Mouse (Mus musculus): Measurements from ENCODE around the gene Mcts1.
A peak's percentile ranks its signal among the peaks of the same experiment; 100 is the strongest.

Gene Mcts1

GRCm38 (mm10) chrX:38600177-38600994 is at the start of gene Mcts1:
Gene Mcts1 (plus strand): TSS chrX:38600578.
- DNase-seq (ENCODE audit: extremely low read depth, insufficient read length, low spot score) = peak; percentile 70

- DNase-seq (ENCODE audit: extremely low read depth, insufficient read length, low spot score) = no peak
Observed at GRCm38 (mm10) chrX:38553255-38553654, 47.1 kb upstream of the Mcts1 start.

GRCm38 (mm10) chrX:38563941-38564541 is 36.3 kb upstream of the Mcts1 start:
- no peak for DNase-seq (ENCODE audit: extremely low read depth, insufficient read length, low spot score)

- DNase-seq (ENCODE audit: extremely low read depth, insufficient read length, low spot score) = peak; percentile 88
Observed at GRCm38 (mm10) chrX:38564542-38565175, 35.7 kb upstream of the Mcts1 start.

- DNase-seq (ENCODE audit: extremely low read depth, insufficient read length, low spot score) = no peak
Observed at GRCm38 (mm10) chrX:38565176-38565542, 35.2 kb upstream of the Mcts1 start.

- no peak for DNase-seq (ENCODE audit: extremely low read depth, insufficient read length, low spot score)
Observed at GRCm38 (mm10) chrX:38566521-38567205, 33.7 kb upstream of the Mcts1 start.

GRCm38 (mm10) chrX:38576078-38576477 is 24.3 kb upstream of the Mcts1 start, which contains the start of gene Cul4b:
Gene Cul4b (minus strand): TSS chrX:38576196.
- no peak for DNase-seq (ENCODE audit: extremely low read depth, insufficient read length, low spot score)

- DNase-seq (ENCODE audit: extremely low read depth, insufficient read length, low spot score) = no peak
Observed at GRCm38 (mm10) chrX:38581140-38581539, 19.2 kb upstream of the Mcts1 start.

- DNase-seq (ENCODE audit: extremely low read depth, insufficient read length, low spot score) = no peak
Observed at GRCm38 (mm10) chrX:38583261-38583660, 17.1 kb upstream of the Mcts1 start.

- DNase-seq (ENCODE audit: extremely low read depth, insufficient read length, low spot score) = peak; percentile 46
Observed at GRCm38 (mm10) chrX:38589827-38590226, 10.6 kb upstream of the Mcts1 start.

GRCm38 (mm10) chrX:38591749-38592148 is 8.6 kb upstream of the Mcts1 start:
- DNase-seq (ENCODE audit: extremely low read depth, insufficient read length, low spot score) = no peak

GRCm38 (mm10) chrX:38593180-38593889 is 7.0 kb upstream of the Mcts1 start:
- no peak for DNase-seq (ENCODE audit: extremely low read depth, insufficient read length, low spot score)

- peak; percentile 2 for DNase-seq (ENCODE audit: extremely low read depth, insufficient read length, low spot score)
Observed at GRCm38 (mm10) chrX:38600995-38601369, 604 bp downstream of the Mcts1 start.

- peak; percentile 85 for DNase-seq (ENCODE audit: extremely low read depth, insufficient read length, low spot score)
Observed at GRCm38 (mm10) chrX:38634801-38635637, 34.6 kb downstream of the Mcts1 start, which contains the start of gene C1galt1c1. Gene C1galt1c1 (minus strand): TSS chrX:38635087.

- DNase-seq (ENCODE audit: extremely low read depth, insufficient read length, low spot score) = no peak
Observed at GRCm38 (mm10) chrX:38635638-38635931, 35.2 kb downstream of the Mcts1 start.

GRCm38 (mm10) chrX:38641435-38641834 is 41.1 kb downstream of the Mcts1 start:
- no peak for DNase-seq (ENCODE audit: extremely low read depth, insufficient read length, low spot score)

- DNase-seq (ENCODE audit: extremely low read depth, insufficient read length, low spot score) = no peak
Observed at GRCm38 (mm10) chrX:38642183-38642582, 41.8 kb downstream of the Mcts1 start.

GRCm38 (mm10) chrX:38650404-38651039 is 50.1 kb downstream of the Mcts1 start:
- DNase-seq (ENCODE audit: extremely low read depth, insufficient read length, low spot score) = no peak

GRCm38 (mm10) chrX:38651167-38651566 is 50.8 kb downstream of the Mcts1 start:
- DNase-seq (ENCODE audit: extremely low read depth, insufficient read length, low spot score) = no peak

Measured in 3134 (cell line).